Mouse (Mus musculus) frontal cortex, adult 2 months (tissue): Measurements from ENCODE around the gene Acsm1. TPM values are rescaled to one million over a fixed set of nuclear protein-coding genes. Genes with fewer than 3 reads are reported as not detected.

Source experiments
- DNase-seq, 2 experiments: peaks; one replicate each; pipeline ENCODE4 v3.0.0; 2022; ENCODE audit warnings: low spot score in 1 of 2; ENCODE audit errors: extremely low spot score in 1 of 2
- polyA plus RNA-seq: library from polyadenylated mRNA; depleted of rRNA; stranded (reverse); fragments of >200 nt; gene quantifications from 2 replicates; pipeline ENCODE4 v1.2.3, GENCODE M21; 2012; rRNA removed

Gene Acsm1
- polyA plus RNA-seq, 1 experiment = not detected

GRCm38 (mm10) chr7:119670395-119670794 lies 63.6 kb downstream of the Acsm1 start:
- DNase-seq = no peak

DNA sequence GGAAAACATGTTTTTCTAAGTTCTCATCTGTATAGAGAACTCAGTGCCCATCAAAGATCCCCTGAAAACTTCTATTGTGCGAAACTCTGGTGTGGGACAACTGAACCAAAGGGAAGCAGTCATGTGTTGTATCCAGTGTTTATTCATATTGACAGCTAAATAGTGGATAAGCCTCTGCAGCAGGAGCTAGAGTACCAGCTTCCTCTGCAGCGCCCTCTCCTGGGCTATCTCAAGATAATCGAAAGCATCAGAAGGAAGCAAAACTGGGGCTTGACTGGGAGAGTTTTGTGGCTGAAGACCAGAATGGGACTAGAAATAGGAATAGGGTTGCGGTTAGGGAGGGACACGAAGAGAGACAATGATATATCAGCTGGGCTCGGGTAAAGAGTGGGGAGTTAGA lies 64.1 kb downstream of the Acsm1 start:
- DNase-seq = peak in 1 of 2 experiments; percentile 34

DNA sequence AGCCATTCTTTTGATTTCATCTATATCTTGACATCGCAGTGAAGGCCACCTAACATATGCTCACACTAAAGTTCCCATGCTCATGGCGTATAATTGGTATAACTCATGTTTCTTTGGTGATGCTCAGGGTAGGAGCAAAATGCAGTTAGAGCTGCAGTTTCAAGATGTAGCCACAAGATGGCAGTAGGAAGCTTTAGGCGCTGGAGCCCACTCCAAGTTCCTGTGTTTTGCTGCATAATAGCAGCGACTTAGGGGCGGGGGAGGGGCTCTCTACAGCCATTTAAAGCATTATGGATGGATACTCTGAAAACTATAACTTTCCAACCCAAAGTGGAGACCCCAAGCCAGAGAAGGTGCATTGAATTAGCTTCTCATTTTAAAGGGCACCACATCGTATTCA lies 66.6 kb downstream of the Acsm1 start:
- DNase-seq = peak; percentile 1 to 78

GRCm38 (mm10) chr7:119680107-119680506 lies 73.3 kb downstream of the Acsm1 start:
- no peak for DNase-seq

GRCm38 (mm10) chr7:119682699-119683098 lies 75.9 kb downstream of the Acsm1 start:
- no peak for DNase-seq

DNA sequence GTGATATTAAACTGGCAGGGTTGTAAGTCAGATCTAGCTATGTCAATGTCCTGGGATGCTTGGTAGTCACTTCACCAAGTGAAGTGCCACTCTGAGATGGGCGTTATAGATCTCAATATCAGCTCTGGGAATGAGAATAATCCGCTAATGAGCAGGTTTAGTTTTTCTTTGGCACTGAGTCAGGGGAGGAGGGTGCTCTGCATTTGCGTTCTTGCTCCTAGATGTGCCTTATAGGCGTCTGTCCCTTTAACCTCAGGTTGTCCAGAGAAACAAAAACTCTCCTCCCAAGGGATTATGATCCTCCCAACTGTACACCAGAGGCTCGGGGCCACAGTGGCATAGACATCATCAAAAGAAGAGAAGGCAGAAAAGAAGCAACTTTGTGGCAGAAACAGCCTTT lies 82.9 kb downstream of the Acsm1 start, which contains the start of gene Acsm4:
Gene Acsm4, plus strand, starts transcription at position 301 of the 400 bp plus-strand sequence.
- DNase-seq = no peak

DNA sequence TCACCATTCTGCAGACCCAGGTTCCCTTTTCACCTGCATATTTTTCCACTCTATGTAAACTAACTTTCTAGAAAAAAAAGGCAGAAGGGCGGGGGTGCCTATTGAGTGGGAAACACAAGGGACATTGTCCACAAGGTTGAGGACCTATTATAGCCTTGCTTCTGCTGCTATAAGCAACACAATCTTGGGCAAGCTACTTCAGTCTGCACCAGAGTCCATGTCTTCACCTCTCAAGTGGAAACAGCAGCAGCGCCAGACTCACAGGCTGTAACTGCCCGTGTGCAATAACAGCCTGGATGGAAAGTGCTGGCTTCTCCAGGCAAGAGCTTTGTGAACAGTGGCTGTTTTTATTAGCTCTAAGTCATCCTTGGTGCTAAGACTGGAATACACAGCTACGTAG lies 85.5 kb downstream of the Acsm1 start:
- no peak for DNase-seq

GRCm38 (mm10) chr7:119694926-119695325 lies 88.1 kb downstream of the Acsm1 start:
- no peak for DNase-seq

Other genes starting within 250 kb of the Acsm1 start
- gene Gp2, start 147.7 kb upstream of the Acsm1 start, polyA plus RNA-seq = 0.06 and 0.12 TPM in 2 replicates
- not detected in 2 replicates for gene Umod, start 127.7 kb upstream of the Acsm1 start, polyA plus RNA-seq
- 0.50 and 0.92 TPM in 2 replicates for gene Acsm5, start 87.6 kb upstream of the Acsm1 start, polyA plus RNA-seq
- gene Pdilt, start 83.5 kb upstream of the Acsm1 start, polyA plus RNA-seq = not detected in 2 replicates
- not detected in 2 replicates for gene Acsm2, start 52.7 kb upstream of the Acsm1 start, polyA plus RNA-seq
- gene Acsm4, start 83.0 kb downstream of the Acsm1 start, polyA plus RNA-seq = 0.16 and 0.23 TPM in 2 replicates
- gene Thumpd1, start 113.8 kb downstream of the Acsm1 start, polyA plus RNA-seq = 35.9 and 36.7 TPM in 2 replicates
- gene Acsm3, start 153.9 kb downstream of the Acsm1 start, polyA plus RNA-seq = 0.04 and 0.12 TPM in 2 replicates
- gene Rexo5, start 187.0 kb downstream of the Acsm1 start, polyA plus RNA-seq = 2.1 and 5.7 TPM in 2 replicates
- gene Eri2, start 187.0 kb downstream of the Acsm1 start, polyA plus RNA-seq = 6.6 and 8.2 TPM in 2 replicates